Mouse (Mus musculus) neural tube, embryonic 12.5 days (tissue): ENCODE measurements around the gene Pik3ap1. TPM values are rescaled to one million over a fixed set of nuclear protein-coding genes. Genes with fewer than 3 reads are reported as not detected.
"Not testable (repeated sequence)": the region's sequence is repeated elsewhere in the genome, so short reads cannot be mapped to it uniquely, and the experiment has no call there.

Source experiments
- ATAC-seq: fragments of 200-750 bp; cut with Nextera tagmentation; 2 replicates; pipeline ENCODE4 v1.8.0; 2017; ENCODE audit warnings: low read depth, mild to moderate bottlenecking, moderate TSS enrichment, moderate library complexity; ENCODE audit not compliant: low FRiP score
- H3K27ac ChIP-seq: fragments of 300-500 bp; sonication (generic); 2 replicates; pipeline ENCODE4 v1.5.1; 2016
- H3K27me3 ChIP-seq: fragments of 300-500 bp; sonication (generic); replicated peaks from 2 replicates; pipeline ENCODE4 v1.6.1; 2016; ENCODE audit warnings: mild to moderate bottlenecking
- H3K36me3 ChIP-seq: fragments of 300-500 bp; sonication (generic); 2 replicates; pipeline ENCODE4 v1.6.1; 2016; ENCODE audit warnings: mild to moderate bottlenecking
- H3K4me1 ChIP-seq: fragments of 300-500 bp; sonication (generic); 2 replicates; pipeline ENCODE4 v1.6.1; 2016
- H3K4me2 ChIP-seq: fragments of 300-500 bp; sonication (generic); replicated peaks from 2 replicates; pipeline ENCODE4 v1.6.1; 2016; ENCODE audit warnings: mild to moderate bottlenecking
- H3K4me3 ChIP-seq: fragments of 300-500 bp; sonication (generic); 2 replicates; pipeline ENCODE4 v1.5.1; 2016
- H3K9ac ChIP-seq: fragments of 300-500 bp; sonication (generic); 2 replicates; pipeline ENCODE4 v1.6.1; 2016; ENCODE audit warnings: mild to moderate bottlenecking
- H3K9me3 ChIP-seq: fragments of 300-500 bp; sonication (generic); 2 replicates; pipeline ENCODE4 v1.6.1; 2016; ENCODE audit warnings: mild to moderate bottlenecking
- WGBS: fragments of 180-500 bp; shearing (Covaris S2); methylation state at CpG from one replicate; pipeline ENCODE4 v1.1.7; 2016; 5-methylcytosine and 5-hydroxymethylcytosine counted together
- polyA plus RNA-seq: library from polyadenylated mRNA; unstranded; fragments of >200 nt; fragmentation: Nextera tagmentation; extraction: Ambion mirVana; gene quantifications from 2 replicates; pipeline ENCODE4 v1.2.1, GENCODE M21; 2016

The Pik3ap1 gene
- polyA plus RNA-seq, result 1.7 and 2.2 TPM in 2 replicates

- no peak for ATAC-seq
- Histone ChIP-seq H3K4me1 (peaks cover 11% of the 10 kb centered on the region), H3K9ac (peak within 1 kb of the TSS; percentile 55), H3K27me3 (peaks cover 14% of the 10 kb centered on the region), H3K4me2 (peak within 1 kb of the TSS; percentile 97), H3K4me3 (peak within 1 kb of the TSS; percentile 45), H3K27ac (no peak within 1 kb of the TSS), H3K36me3 (no peaks in the 10 kb centered on the region), H3K9me3 (no peaks in the 10 kb centered on the region)
- WGBS, result 2% methylated on average over 41 of the region's 41 CpGs
Measured at GRCm38 (mm10) chr19:41384922-41385508, at the start of gene Pik3ap1. Gene Pik3ap1 (minus strand): TSS chr19:41385102.

- H3K36me3 ChIP-seq, H3K4me3 ChIP-seq, H3K4me2 ChIP-seq, H3K4me1 ChIP-seq, H3K9ac ChIP-seq, H3K27ac ChIP-seq, ATAC-seq, H3K27me3 ChIP-seq, H3K9me3 ChIP-seq: not testable (repeated sequence)
- no CpG with 5 or more reads among the region's 6 CpGs for WGBS
Measured at GRCm38 (mm10) chr19:41431512-41432164, 46.7 kb upstream of the Pik3ap1 start.

- H3K4me1 ChIP-seq, H3K27me3 ChIP-seq, H3K36me3 ChIP-seq, H3K9me3 ChIP-seq, H3K4me3 ChIP-seq, ATAC-seq, H3K4me2 ChIP-seq, H3K27ac ChIP-seq, H3K9ac ChIP-seq: not testable (repeated sequence)
- no CpG with 5 or more reads among the region's 8 CpGs for WGBS
Measured at GRCm38 (mm10) chr19:41425927-41426772, 41.2 kb upstream of the Pik3ap1 start.

- Histone ChIP-seq H3K4me1 (no peaks in the 10 kb centered on the region), H3K4me2 (no peak overlapping the region), H3K4me3 (no peak overlapping the region), H3K9ac (no peak overlapping the region), H3K36me3 (no peaks in the 10 kb centered on the region), H3K27ac (no peak overlapping the region), H3K27me3 (no peaks in the 10 kb centered on the region), H3K9me3 (peaks cover 3% of the 10 kb centered on the region; the same call in 1 of the 2 replicates)
- WGBS, result 67% methylated on average over 2 of the region's 2 CpGs
- no peak for ATAC-seq
Measured at GRCm38 (mm10) chr19:41421264-41421663, 36.4 kb upstream of the Pik3ap1 start.

GRCm38 (mm10) chr19:41418786-41419185 lies 33.9 kb upstream of the Pik3ap1 start:
- H3K27ac ChIP-seq, result no peak overlapping the region
- H3K4me3 ChIP-seq, result no peak overlapping the region
- WGBS, result 81% methylated on average over 2 of the region's 2 CpGs
- no peak overlapping the region for H3K4me2 ChIP-seq
- no peaks in the 10 kb centered on the region for H3K36me3 ChIP-seq
- ATAC-seq, result no peak
- H3K4me1 ChIP-seq, result no peaks in the 10 kb centered on the region
- no peaks in the 10 kb centered on the region for H3K27me3 ChIP-seq
- H3K9me3 ChIP-seq, result peaks cover under 1% of the 10 kb centered on the region; the same call in 1 of the 2 replicates
- no peak overlapping the region for H3K9ac ChIP-seq

- Histone ChIP-seq H3K4me1 (no peaks in the 10 kb centered on the region), H3K27ac (no peak overlapping the region), H3K9ac (no peak overlapping the region), H3K4me3 (no peak overlapping the region), H3K36me3 (no peaks in the 10 kb centered on the region), H3K27me3 (no peaks in the 10 kb centered on the region), H3K4me2 (no peak overlapping the region), H3K9me3 (no peaks in the 10 kb centered on the region)
- WGBS, result 31% methylated on average over 5 of the region's 5 CpGs
- no peak for ATAC-seq
Measured at GRCm38 (mm10) chr19:41417995-41418394, 33.1 kb upstream of the Pik3ap1 start.

- Histone ChIP-seq H3K4me3 (no peak overlapping the region), H3K27me3 (no peaks in the 10 kb centered on the region), H3K9ac (no peak overlapping the region), H3K27ac (no peak overlapping the region), H3K4me1 (no peaks in the 10 kb centered on the region), H3K4me2 (no peak overlapping the region), H3K36me3 (no peaks in the 10 kb centered on the region), H3K9me3 (no peaks in the 10 kb centered on the region)
- ATAC-seq, result no peak
- 39% methylated on average over 10 of the region's 10 CpGs for WGBS
Measured at GRCm38 (mm10) chr19:41416201-41416600, 31.3 kb upstream of the Pik3ap1 start.

- ATAC-seq, result no peak
- H3K27ac ChIP-seq, result no peak overlapping the region
- no peak overlapping the region for H3K9ac ChIP-seq
- H3K4me1 ChIP-seq, result no peaks in the 10 kb centered on the region
- H3K4me2 ChIP-seq, result no peak overlapping the region
- no peaks in the 10 kb centered on the region for H3K36me3 ChIP-seq
- no peaks in the 10 kb centered on the region for H3K27me3 ChIP-seq
- 82% methylated on average over 8 of the region's 8 CpGs for WGBS
- no peaks in the 10 kb centered on the region for H3K9me3 ChIP-seq
- H3K4me3 ChIP-seq, result no peak overlapping the region
Measured at GRCm38 (mm10) chr19:41402603-41403002, 17.7 kb upstream of the Pik3ap1 start.

- Histone ChIP-seq H3K27me3 (peaks cover 5% of the 10 kb centered on the region; the same call in 1 of the 2 replicates), H3K36me3 (no peaks in the 10 kb centered on the region), H3K4me2 (no peak overlapping the region), H3K4me3 (no peak overlapping the region), H3K9ac (no peak overlapping the region), H3K4me1 (no peaks in the 10 kb centered on the region), H3K9me3 (no peaks in the 10 kb centered on the region), H3K27ac (no peak overlapping the region)
- WGBS, result 88% methylated on average over 8 of the region's 8 CpGs
- no peak for ATAC-seq
Measured at GRCm38 (mm10) chr19:41390856-41391255, 6.0 kb upstream of the Pik3ap1 start.

- Histone ChIP-seq H3K4me2 (no peak overlapping the region), H3K9ac (no peak overlapping the region), H3K9me3 (no peaks in the 10 kb centered on the region), H3K27ac (no peak overlapping the region), H3K27me3 (peaks cover 14% of the 10 kb centered on the region), H3K4me1 (peaks cover 10% of the 10 kb centered on the region), H3K36me3 (no peaks in the 10 kb centered on the region), H3K4me3 (no peak overlapping the region)
- WGBS, result 65% methylated on average over 6 of the region's 6 CpGs
- no peak for ATAC-seq
Measured at GRCm38 (mm10) chr19:41389351-41389750, 4.4 kb upstream of the Pik3ap1 start.

GRCm38 (mm10) chr19:41388242-41388641 lies 3.3 kb upstream of the Pik3ap1 start:
- H3K4me1 ChIP-seq, result peaks cover 11% of the 10 kb centered on the region
- WGBS, result 90% methylated on average over 7 of the region's 7 CpGs

GRCm38 (mm10) chr19:41387262-41387661 lies 2.4 kb upstream of the Pik3ap1 start:
- H3K9ac ChIP-seq, result no peak overlapping the region
- no peaks in the 10 kb centered on the region for H3K36me3 ChIP-seq
- WGBS, result 83% methylated on average over 2 of the region's 2 CpGs

More at GRCm38 (mm10) chr19:41388242-41388641, 3.3 kb upstream of the Pik3ap1 start:
- no peak for ATAC-seq
- Histone ChIP-seq H3K27ac (no peak overlapping the region), H3K9me3 (no peaks in the 10 kb centered on the region), H3K9ac (no peak overlapping the region), H3K4me2 (no peak overlapping the region), H3K4me3 (no peak overlapping the region), H3K27me3 (peaks cover 14% of the 10 kb centered on the region), H3K36me3 (no peaks in the 10 kb centered on the region)

More at GRCm38 (mm10) chr19:41387262-41387661, 2.4 kb upstream of the Pik3ap1 start:
- Histone ChIP-seq H3K4me3 (no peak overlapping the region), H3K4me2 (no peak overlapping the region), H3K27me3 (peaks cover 14% of the 10 kb centered on the region), H3K4me1 (peaks cover 11% of the 10 kb centered on the region), H3K9me3 (no peaks in the 10 kb centered on the region), H3K27ac (no peak overlapping the region)
- no peak for ATAC-seq
